Mouse (Mus musculus) myocyte (in vitro differentiated cells): ENCODE results near the gene Zfp9.

ENCODE experiments used
- CEBPB ChIP-seq: IDR thresholded peaks from 2 replicates; pipeline ENCODE4 v1.6.1; 2011; ENCODE audit warnings: mild to moderate bottlenecking, moderate library complexity; ENCODE audit not compliant: poor library complexity, insufficient read depth, severe bottlenecking
- MAX ChIP-seq: IDR thresholded peaks from one replicate; pipeline ENCODE4 v1.6.1; 2011; ENCODE audit warnings: low read depth, mild to moderate bottlenecking, control low read depth
- POLR2A ChIP-seq: IDR thresholded peaks from one replicate; pipeline ENCODE4 v1.6.1; 2011; ENCODE audit warnings: low read depth, mild to moderate bottlenecking, control low read depth, moderate library complexity; ENCODE audit not compliant: insufficient read length
- REST ChIP-seq: IDR thresholded peaks from one replicate; pipeline ENCODE4 v1.6.1; 2011; ENCODE audit warnings: mild to moderate bottlenecking, control low read depth, moderate library complexity; ENCODE audit not compliant: insufficient read depth, insufficient read length
- SRF ChIP-seq: IDR thresholded peaks from one replicate; pipeline ENCODE4 v1.6.1; 2011; ENCODE audit warnings: low read depth; ENCODE audit not compliant: control insufficient read depth, insufficient read length
- TCF12 ChIP-seq: IDR thresholded peaks from one replicate; pipeline ENCODE4 v1.6.1; 2011; ENCODE audit warnings: mild to moderate bottlenecking, control low read depth; ENCODE audit not compliant: poor library complexity, insufficient read depth, severe bottlenecking
- TCF3 ChIP-seq: IDR thresholded peaks from one replicate; pipeline ENCODE4 v1.6.1; 2011; ENCODE audit warnings: low read depth, control low read depth; ENCODE audit not compliant: insufficient read length
- USF1 ChIP-seq: IDR thresholded peaks from one replicate; pipeline ENCODE4 v1.6.1; 2011; ENCODE audit warnings: low read depth, mild to moderate bottlenecking, control low read depth, moderate library complexity

DNA sequence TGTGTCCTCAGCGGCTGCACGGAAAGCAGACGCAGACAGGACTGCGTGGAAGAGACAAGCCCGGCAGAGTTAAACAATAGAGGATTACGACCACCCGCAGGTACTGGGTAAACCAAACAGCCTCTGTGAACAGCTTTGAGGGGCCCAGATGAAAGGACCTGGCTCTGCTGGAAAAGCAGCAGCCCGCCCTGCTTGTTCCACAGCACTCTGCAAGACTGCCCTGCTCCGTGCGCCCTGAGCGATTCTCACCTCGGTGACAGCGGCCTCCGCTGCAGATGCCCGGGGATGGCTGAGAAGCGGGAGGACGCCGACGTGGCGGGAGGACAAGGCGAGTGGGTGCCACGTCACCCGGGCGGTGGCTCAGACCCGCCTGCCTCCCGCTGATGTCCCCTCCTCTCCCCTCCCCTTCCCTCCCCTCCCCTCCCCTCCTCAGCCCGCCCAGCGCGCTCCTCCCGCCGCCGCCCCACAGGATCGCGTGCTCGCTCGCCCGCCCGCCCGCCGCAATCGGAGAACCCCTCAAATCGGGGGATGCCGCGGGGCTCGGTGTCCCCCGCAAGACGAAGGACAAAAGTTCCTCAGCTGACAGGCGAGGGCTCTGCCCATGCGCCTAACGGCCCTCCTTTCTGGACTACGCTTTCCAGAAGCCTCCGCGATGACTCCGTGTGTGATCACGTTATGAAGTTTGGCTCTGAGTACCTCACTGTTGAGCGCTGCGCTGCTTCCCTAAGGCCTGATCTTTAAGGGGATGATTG lies at the start of gene Zfp9:
- no peak for TF ChIP-seq TCF3
- peak; percentile 99 for TF ChIP-seq POLR2A
- TF ChIP-seq CEBPB = no peak
- peak; percentile 18 for TF ChIP-seq REST
- no peak for TF ChIP-seq SRF
- no peak for TF ChIP-seq TCF12
- peak; percentile 5 for TF ChIP-seq USF1
- no peak for TF ChIP-seq MAX
